Mouse (Mus musculus): ENCODE data around the gene Elf1. TPM values are rescaled to one million over a fixed set of nuclear protein-coding genes. Genes with fewer than 3 reads are reported as not detected.

The Elf1 gene
- polyA plus RNA-seq, 1 experiment from 2014 or later, result 21.2 TPM

GRCm38 (mm10) chr14:79541606-79542005 lies 60.6 kb downstream of the Elf1 start:
- peaks cover 22% of the 10 kb centered on the region for H3K36me3 ChIP-seq
- no peak for ATAC-seq
- H3K9ac ChIP-seq, result no peak overlapping the region
- no peak overlapping the region for H3K27ac ChIP-seq
- H3K9me3 ChIP-seq (replicated peaks), result no peaks in the 10 kb centered on the region
- no peaks in the 10 kb centered on the region for H3K27me3 ChIP-seq (replicated peaks)
- peaks cover 52% of the 10 kb centered on the region for H3K4me1 ChIP-seq
- no peak overlapping the region for H3K4me2 ChIP-seq
- H3K4me3 ChIP-seq, result no peak overlapping the region

GRCm38 (mm10) chr14:79549343-79549742 lies 68.3 kb downstream of the Elf1 start:
- peaks cover 34% of the 10 kb centered on the region for H3K4me1 ChIP-seq
- ATAC-seq, result no peak

GRCm38 (mm10) chr14:79551929-79552328 lies 70.9 kb downstream of the Elf1 start:
- Histone ChIP-seq H3K9me3 (replicated peaks) (no peaks in the 10 kb centered on the region), H3K4me1 (peaks cover 23% of the 10 kb centered on the region), H3K9ac (no peak overlapping the region), H3K36me3 (peaks cover 34% of the 10 kb centered on the region; the same call in 1 of the 2 replicates), H3K27ac (0 out of 2 replicates have a peak overlapping the region, but pooled peaks have one; percentile 18), H3K4me2 (no peak overlapping the region), H3K27me3 (replicated peaks) (no peaks in the 10 kb centered on the region), H3K4me3 (no peak overlapping the region)
- WGBS (ENCODE audit: insufficient replicate concordance), result 79% methylated on average over 2 of the region's 2 CpGs
- ATAC-seq, result peak; percentile 44; the same call in 1 of the 2 replicates

More at GRCm38 (mm10) chr14:79549343-79549742, 68.3 kb downstream of the Elf1 start:
- no peak overlapping the region for H3K27ac ChIP-seq
- H3K9ac ChIP-seq, result no peak overlapping the region
- WGBS (ENCODE audit: insufficient replicate concordance), result 78% methylated on average over 7 of the region's 7 CpGs
- no peaks in the 10 kb centered on the region for H3K27me3 ChIP-seq (replicated peaks)
- H3K9me3 ChIP-seq (replicated peaks), result no peaks in the 10 kb centered on the region
- H3K36me3 ChIP-seq, result peaks cover 24% of the 10 kb centered on the region
- H3K4me2 ChIP-seq, result no peak overlapping the region
- H3K4me3 ChIP-seq, result no peak overlapping the region

GRCm38 (mm10) chr14:79552854-79553253 lies 71.9 kb downstream of the Elf1 start:
- Histone ChIP-seq H3K9ac (no peak overlapping the region), H3K4me1 (peaks cover 30% of the 10 kb centered on the region), H3K36me3 (peaks cover 34% of the 10 kb centered on the region; the same call in 1 of the 2 replicates), H3K27me3 (replicated peaks) (no peaks in the 10 kb centered on the region), H3K4me3 (no peak overlapping the region), H3K4me2 (no peak overlapping the region), H3K27ac (no peak overlapping the region), H3K9me3 (replicated peaks) (no peaks in the 10 kb centered on the region)
- no peak for ATAC-seq
- 91% methylated on average over 1 of the region's 1 CpGs for WGBS (ENCODE audit: insufficient replicate concordance)

GRCm38 (mm10) chr14:79557796-79558195 lies 76.8 kb downstream of the Elf1 start:
- Histone ChIP-seq H3K27me3 (replicated peaks) (no peaks in the 10 kb centered on the region), H3K4me3 (no peak overlapping the region), H3K27ac (no peak overlapping the region), H3K4me1 (peaks cover 10% of the 10 kb centered on the region; the same call in 1 of the 2 replicates), H3K4me2 (no peak overlapping the region), H3K36me3 (peaks cover 48% of the 10 kb centered on the region), H3K9me3 (replicated peaks) (no peaks in the 10 kb centered on the region), H3K9ac (no peak overlapping the region)
- WGBS (ENCODE audit: insufficient replicate concordance), result 90% methylated on average over 1 of the region's 1 CpGs
- ATAC-seq, result no peak

GRCm38 (mm10) chr14:79562745-79563144 lies 81.8 kb downstream of the Elf1 start:
- Histone ChIP-seq H3K36me3 (peaks cover 75% of the 10 kb centered on the region), H3K27me3 (replicated peaks) (no peaks in the 10 kb centered on the region)
- peak; percentile 28; the same call in 1 of the 2 replicates for ATAC-seq

GRCm38 (mm10) chr14:79564784-79565183 lies 83.8 kb downstream of the Elf1 start:
- Histone ChIP-seq H3K4me2 (no peak overlapping the region), H3K27ac (no peak overlapping the region), H3K4me3 (no peak overlapping the region), H3K36me3 (peaks cover 95% of the 10 kb centered on the region), H3K9ac (no peak overlapping the region), H3K9me3 (replicated peaks) (no peaks in the 10 kb centered on the region), H3K27me3 (replicated peaks) (no peaks in the 10 kb centered on the region), H3K4me1 (no peaks in the 10 kb centered on the region)
- ATAC-seq, result peak; percentile 49; the same call in 1 of the 2 replicates
- WGBS (ENCODE audit: insufficient replicate concordance), result 77% methylated on average over 6 of the region's 6 CpGs

More at GRCm38 (mm10) chr14:79562745-79563144, 81.8 kb downstream of the Elf1 start:
- Histone ChIP-seq H3K27ac (no peak overlapping the region), H3K4me2 (no peak overlapping the region), H3K9ac (no peak overlapping the region), H3K9me3 (replicated peaks) (no peaks in the 10 kb centered on the region), H3K4me1 (peaks cover under 1% of the 10 kb centered on the region; the same call in 1 of the 2 replicates), H3K4me3 (no peak overlapping the region)
- WGBS (ENCODE audit: insufficient replicate concordance), result 43% methylated on average over 5 of the region's 5 CpGs

GRCm38 (mm10) chr14:79573482-79574191 lies 92.6 kb downstream of the Elf1 start:
- Histone ChIP-seq H3K4me2 (no peak overlapping the region), H3K9ac (no peak overlapping the region), H3K4me1 (no peaks in the 10 kb centered on the region), H3K4me3 (no peak overlapping the region), H3K36me3 (peaks cover 90% of the 10 kb centered on the region), H3K9me3 (replicated peaks) (no peaks in the 10 kb centered on the region), H3K27ac (no peak overlapping the region), H3K27me3 (replicated peaks) (no peaks in the 10 kb centered on the region)
- ATAC-seq, result no peak
- WGBS (ENCODE audit: insufficient replicate concordance), result 85% methylated on average over 13 of the region's 13 CpGs

- H3K36me3 ChIP-seq, result peaks cover 89% of the 10 kb centered on the region
- H3K27ac ChIP-seq, result no peak overlapping the region
- ATAC-seq, result no peak
- H3K9me3 ChIP-seq (replicated peaks), result no peaks in the 10 kb centered on the region
- H3K27me3 ChIP-seq (replicated peaks), result no peaks in the 10 kb centered on the region
- 82% methylated on average over 1 of the region's 1 CpGs for WGBS (ENCODE audit: insufficient replicate concordance)
- H3K9ac ChIP-seq, result no peak overlapping the region
- H3K4me2 ChIP-seq, result no peak overlapping the region
- H3K4me1 ChIP-seq, result no peaks in the 10 kb centered on the region
- no peak overlapping the region for H3K4me3 ChIP-seq
Measured at GRCm38 (mm10) chr14:79574361-79574760, 93.4 kb downstream of the Elf1 start.

GRCm38 (mm10) chr14:79583526-79584245 lies 102.7 kb downstream of the Elf1 start:
- 84% methylated on average over 5 of the region's 5 CpGs for WGBS (ENCODE audit: insufficient replicate concordance)
- H3K27ac ChIP-seq, result no peak overlapping the region
- H3K9me3 ChIP-seq (replicated peaks), result no peaks in the 10 kb centered on the region
- no peaks in the 10 kb centered on the region for H3K27me3 ChIP-seq (replicated peaks)
- no peak overlapping the region for H3K4me3 ChIP-seq
- ATAC-seq, result no peak
- H3K9ac ChIP-seq, result no peak overlapping the region
- H3K4me2 ChIP-seq, result no peak overlapping the region
- H3K36me3 ChIP-seq, result peaks cover 43% of the 10 kb centered on the region
- H3K4me1 ChIP-seq, result peaks cover 19% of the 10 kb centered on the region

- no peak for ATAC-seq
- Histone ChIP-seq H3K36me3 (peaks cover 32% of the 10 kb centered on the region), H3K27ac (peak overlapping the region; percentile 89), H3K9me3 (replicated peaks) (no peaks in the 10 kb centered on the region), H3K27me3 (replicated peaks) (no peaks in the 10 kb centered on the region), H3K4me1 (peaks cover 29% of the 10 kb centered on the region), H3K4me3 (peak overlapping the region; percentile 71), H3K4me2 (peak overlapping the region; percentile 80), H3K9ac (peak overlapping the region; percentile 77)
- WGBS (ENCODE audit: insufficient replicate concordance), result 24% methylated on average over 16 of the region's 16 CpGs
Measured at GRCm38 (mm10) chr14:79586499-79587138, 105.6 kb downstream of the Elf1 start.

All from liver, embryonic 12.5 days (tissue).